Mouse (Mus musculus): Measurements from ENCODE around the gene Stim1. TPM values are rescaled to one million over a fixed set of nuclear protein-coding genes. Genes with fewer than 3 reads are reported as not detected.

The Stim1 gene
- polyA plus RNA-seq, 1 experiment, result 37.0 TPM

DNA sequence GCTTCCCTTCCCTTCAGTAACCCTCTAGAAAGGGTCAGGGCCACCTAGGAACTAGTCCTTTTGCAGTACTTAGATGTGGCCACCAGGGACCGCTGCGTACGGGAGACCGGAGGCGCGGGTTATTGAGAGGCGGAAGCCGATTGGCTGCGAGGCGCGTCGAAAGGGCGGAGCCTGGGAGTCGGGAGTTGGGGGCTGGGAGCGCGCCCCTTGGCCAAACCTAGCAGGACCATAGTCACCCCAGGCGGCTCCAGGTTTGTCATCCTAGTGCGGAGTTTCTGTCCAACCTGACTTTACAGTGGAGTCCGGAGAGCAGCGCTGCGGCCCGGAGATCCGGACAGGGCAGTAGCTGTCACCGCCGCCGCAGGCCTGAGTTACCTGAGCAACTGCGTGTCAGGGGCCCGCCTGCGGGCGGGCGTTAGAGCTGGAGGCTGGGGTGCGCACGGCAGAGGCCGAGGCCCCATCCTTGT lies 460 bp upstream of the Stim1 start:
- Histone ChIP-seq H3K4me2 (ENCODE audit: low read depth) (peak overlapping the region; percentile 68), H3K27me3 (ENCODE audit: control insufficient read depth, insufficient read depth, insufficient read length) (no peaks in the 10 kb centered on the region), H3ac (ENCODE audit: control insufficient read depth, insufficient read length) (peak overlapping the region; percentile 77), H3K4me3 (peak overlapping the region; percentile 34), H3K36me3 (ENCODE audit: control insufficient read depth, insufficient read depth) (no peaks in the 10 kb centered on the region), H3K79me2 (ENCODE audit: control insufficient read depth, insufficient read depth) (peaks cover 4% of the 10 kb centered on the region)
- no peak for TF ChIP-seq REST (IDR thresholded peaks at IDR 0.05; ENCODE audit: insufficient read depth, insufficient read length)
- TF ChIP-seq CEBPB (IDR thresholded peaks at IDR 0.05; ENCODE audit: insufficient read depth, poor library complexity, severe bottlenecking), result no peak
- peak; percentile 6 for TF ChIP-seq E2F4 (IDR thresholded peaks at IDR 0.05; ENCODE audit: insufficient read depth)
- no peak for TF ChIP-seq MYOD1 (IDR thresholded peaks at IDR 0.05; ENCODE audit: control insufficient read depth in 1 of 3, insufficient read length in 2 of 3, low read depth in 2 of 3)

DNA sequence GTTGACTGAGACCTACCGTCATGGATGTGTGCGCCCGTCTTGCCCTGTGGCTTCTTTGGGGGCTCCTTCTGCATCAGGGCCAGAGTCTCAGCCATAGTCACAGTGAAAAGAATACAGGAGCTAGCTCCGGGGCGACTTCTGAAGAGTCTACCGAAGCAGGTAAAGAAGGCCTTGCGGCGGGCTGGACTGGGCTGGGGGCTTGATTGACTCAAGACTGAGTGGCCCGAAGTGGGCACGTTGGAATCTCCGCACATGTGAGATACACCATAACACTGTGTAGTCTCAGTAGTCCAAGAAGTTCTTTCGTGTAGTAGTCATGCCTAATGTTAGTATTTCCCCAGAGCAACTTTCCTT lies 766 bp downstream of the Stim1 start:
- H3K4me3 ChIP-seq, result peak overlapping the region; percentile 34
- no peaks in the 10 kb centered on the region for H3K36me3 ChIP-seq (ENCODE audit: control insufficient read depth, insufficient read depth)
- H3ac ChIP-seq (ENCODE audit: control insufficient read depth, insufficient read length), result no peak overlapping the region
- TF ChIP-seq USF1 (IDR thresholded peaks at IDR 0.05; ENCODE audit: low read depth), result no peak
- no peak for TF ChIP-seq MYOD1 (IDR thresholded peaks at IDR 0.05; ENCODE audit: control insufficient read depth in 1 of 3, insufficient read length in 2 of 3, low read depth in 2 of 3)
- no peak for TF ChIP-seq REST (IDR thresholded peaks at IDR 0.05; ENCODE audit: insufficient read depth, insufficient read length)
- TF ChIP-seq POLR2AphosphoS2 (IDR thresholded peaks at IDR 0.05; ENCODE audit: insufficient read length, low read depth), result no peak
- no peak for TF ChIP-seq TCF12 (IDR thresholded peaks at IDR 0.05; ENCODE audit: insufficient read depth, poor library complexity, severe bottlenecking)
- TF ChIP-seq TCF3 (IDR thresholded peaks at IDR 0.05; ENCODE audit: insufficient read length, low read depth), result no peak
- TF ChIP-seq MAX (IDR thresholded peaks at IDR 0.05; ENCODE audit: low read depth), result no peak
- TF ChIP-seq CEBPB (IDR thresholded peaks at IDR 0.05; ENCODE audit: insufficient read depth, poor library complexity, severe bottlenecking), result no peak
- TF ChIP-seq POLR2A (IDR thresholded peaks at IDR 0.05; ENCODE audit: insufficient read length, low read depth), result no peak
- no peak for TF ChIP-seq E2F4 (IDR thresholded peaks at IDR 0.05; ENCODE audit: insufficient read depth)
- H3K27me3 ChIP-seq (ENCODE audit: control insufficient read depth, insufficient read depth, insufficient read length), result no peaks in the 10 kb centered on the region
- H3K79me2 ChIP-seq (ENCODE audit: control insufficient read depth, insufficient read depth), result peaks cover 4% of the 10 kb centered on the region
- peak overlapping the region; percentile 66 for H3K4me2 ChIP-seq (ENCODE audit: low read depth)

- Histone ChIP-seq H3K27me3 (ENCODE audit: control insufficient read depth, insufficient read depth, insufficient read length) (no peaks in the 10 kb centered on the region), H3K4me2 (ENCODE audit: low read depth) (peak overlapping the region; percentile 67), H3K4me3 (no peak overlapping the region), H3K36me3 (ENCODE audit: control insufficient read depth, insufficient read depth) (no peaks in the 10 kb centered on the region), H3K79me2 (ENCODE audit: control insufficient read depth, insufficient read depth) (peaks cover 4% of the 10 kb centered on the region), H3ac (ENCODE audit: control insufficient read depth, insufficient read length) (no peak overlapping the region)
- TF ChIP-seq SRF (IDR thresholded peaks at IDR 0.05; ENCODE audit: control insufficient read depth, insufficient read length, low read depth) (peak; percentile 61), MYOG (IDR thresholded peaks at IDR 0.05; ENCODE audit: control insufficient read depth in 1 of 3, insufficient read depth in 1 of 3, insufficient read length in 2 of 3, low read depth in 2 of 3) (peak in 1 of 3 experiments; percentile 10), MYOD1 (IDR thresholded peaks at IDR 0.05; ENCODE audit: control insufficient read depth in 1 of 3, insufficient read length in 2 of 3, low read depth in 2 of 3) (peak in 1 of 3 experiments; percentile 9), POLR2A (IDR thresholded peaks at IDR 0.05; ENCODE audit: insufficient read length, low read depth) (no peak)
These were observed 4.9 kb downstream of the Stim1 start for GRCm38 (mm10) chr7:102272422-102272948.

- Histone ChIP-seq H3ac (ENCODE audit: control insufficient read depth, insufficient read length) (no peak overlapping the region), H3K4me2 (ENCODE audit: low read depth) (no peak overlapping the region), H3K4me3 (no peak overlapping the region), H3K36me3 (ENCODE audit: control insufficient read depth, insufficient read depth) (no peaks in the 10 kb centered on the region), H3K79me2 (ENCODE audit: control insufficient read depth, insufficient read depth) (no peaks in the 10 kb centered on the region), H3K27me3 (ENCODE audit: control insufficient read depth, insufficient read depth, insufficient read length) (no peaks in the 10 kb centered on the region)
- TF ChIP-seq TCF3 (IDR thresholded peaks at IDR 0.05; ENCODE audit: insufficient read length, low read depth) (no peak), MYOD1 (IDR thresholded peaks at IDR 0.05; ENCODE audit: control insufficient read depth in 1 of 3, insufficient read length in 2 of 3, low read depth in 2 of 3) (no peak), CEBPB (IDR thresholded peaks at IDR 0.05; ENCODE audit: insufficient read depth, poor library complexity, severe bottlenecking) (no peak), REST (IDR thresholded peaks at IDR 0.05; ENCODE audit: insufficient read depth, insufficient read length) (no peak), SRF (IDR thresholded peaks at IDR 0.05; ENCODE audit: control insufficient read depth, insufficient read length, low read depth) (no peak)
These were observed 13.8 kb downstream of the Stim1 start for GRCm38 (mm10) chr7:102281403-102281802.

DNA sequence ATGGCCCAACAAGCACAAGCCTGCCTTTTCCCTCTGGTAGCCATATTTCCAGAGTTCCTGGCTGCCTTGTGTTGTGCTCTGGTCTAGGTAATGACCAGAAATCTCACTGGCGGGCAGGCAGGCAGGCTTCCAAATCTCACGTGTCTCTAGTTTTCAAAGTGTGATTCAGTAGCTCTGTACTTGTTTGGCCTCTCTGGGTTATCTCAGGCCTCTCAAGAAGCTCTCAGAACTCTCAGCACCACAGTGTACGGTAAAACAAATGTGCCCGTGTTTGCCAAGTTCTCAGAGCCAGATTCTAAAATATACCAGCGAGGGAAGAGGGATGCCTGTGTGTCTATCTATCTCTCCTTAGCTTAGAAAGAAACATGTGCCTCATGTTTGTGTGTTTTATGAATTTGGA lies 14.7 kb downstream of the Stim1 start:
- Histone ChIP-seq H3K36me3 (ENCODE audit: control insufficient read depth, insufficient read depth) (no peaks in the 10 kb centered on the region), H3ac (ENCODE audit: control insufficient read depth, insufficient read length) (no peak overlapping the region), H3K79me2 (ENCODE audit: control insufficient read depth, insufficient read depth) (no peaks in the 10 kb centered on the region), H3K27me3 (ENCODE audit: control insufficient read depth, insufficient read depth, insufficient read length) (no peaks in the 10 kb centered on the region), H3K4me3 (no peak overlapping the region), H3K4me2 (ENCODE audit: low read depth) (no peak overlapping the region)
- TF ChIP-seq REST (IDR thresholded peaks at IDR 0.05; ENCODE audit: insufficient read depth, insufficient read length) (no peak), POLR2AphosphoS2 (IDR thresholded peaks at IDR 0.05; ENCODE audit: insufficient read length, low read depth) (no peak), USF1 (IDR thresholded peaks at IDR 0.05; ENCODE audit: low read depth) (no peak), MYOG (IDR thresholded peaks at IDR 0.05; ENCODE audit: control insufficient read depth in 1 of 3, insufficient read depth in 1 of 3, insufficient read length in 2 of 3, low read depth in 2 of 3) (no peak), E2F4 (IDR thresholded peaks at IDR 0.05; ENCODE audit: insufficient read depth) (no peak), TCF12 (IDR thresholded peaks at IDR 0.05; ENCODE audit: insufficient read depth, poor library complexity, severe bottlenecking) (no peak), CEBPB (IDR thresholded peaks at IDR 0.05; ENCODE audit: insufficient read depth, poor library complexity, severe bottlenecking) (no peak)

All from myocyte (in vitro differentiated cells).